Mouse (Mus musculus) C2C12 (cell line): ENCODE results near the gene Zfp422. TPM values are rescaled to one million over a fixed set of nuclear protein-coding genes. Genes with fewer than 3 reads are reported as not detected.

Experiments used
- H3K27me3 ChIP-seq: one replicate; pipeline ENCODE4 v1.6.1; 2011; ENCODE audit not compliant: control insufficient read depth, insufficient read depth, insufficient read length
- H3K36me3 ChIP-seq: one replicate; pipeline ENCODE4 v1.6.1; 2011; ENCODE audit not compliant: control insufficient read depth, insufficient read depth
- H3K4me3 ChIP-seq: one replicate; pipeline ENCODE4 v1.5.1; 2011; ENCODE audit warnings: mild to moderate bottlenecking, control low read depth; ENCODE audit not compliant: poor library complexity, insufficient read depth, severe bottlenecking
- H3K79me2 ChIP-seq: one replicate; pipeline ENCODE4 v1.6.1; 2011; ENCODE audit not compliant: control insufficient read depth, insufficient read depth
- H3K79me3 ChIP-seq: one replicate; pipeline ENCODE4 v1.6.1; 2011; ENCODE audit warnings: low read depth, control low read depth
- H3ac ChIP-seq: one replicate; pipeline ENCODE3; 2011; ENCODE audit warnings: low read depth; ENCODE audit not compliant: control insufficient read depth, insufficient read length
- CEBPB ChIP-seq: IDR thresholded peaks from one replicate; pipeline ENCODE4 v1.6.1; 2011; ENCODE audit warnings: low read depth, mild to moderate bottlenecking, control low read depth, moderate library complexity
- CTCF ChIP-seq: IDR thresholded peaks from one replicate; pipeline ENCODE4 v1.5.1; 2011; ENCODE audit not compliant: control insufficient read depth, insufficient read depth, insufficient read length
- FOSL1 ChIP-seq: IDR thresholded peaks from one replicate; pipeline ENCODE4 v1.8.0; 2011; ENCODE audit warnings: mild to moderate bottlenecking, low read length; ENCODE audit not compliant: poor library complexity, insufficient read depth, severe bottlenecking
- MAX ChIP-seq: IDR thresholded peaks from one replicate; pipeline ENCODE4 v1.6.1; 2011; ENCODE audit warnings: mild to moderate bottlenecking, control low read depth
- MYOD1 ChIP-seq: IDR thresholded peaks from one replicate; pipeline ENCODE4 v1.6.1; 2011; ENCODE audit warnings: low read depth; ENCODE audit not compliant: control insufficient read depth, insufficient read length
- MYOG ChIP-seq: IDR thresholded peaks from one replicate; pipeline ENCODE4 v1.6.1; 2011; ENCODE audit not compliant: control insufficient read depth, insufficient read length; ENCODE audit errors: extremely low read depth
- USF1 ChIP-seq: IDR thresholded peaks from one replicate; pipeline ENCODE4 v1.6.1; 2011; ENCODE audit warnings: low read depth, mild to moderate bottlenecking, control low read depth, moderate library complexity
- long read RNA-seq, 2 experiments: library from polyadenylated mRNA; unstranded; transcript quantifications; one replicate each; pipeline ENCODE4 v2.0.0; 2019 to 2020
- polyA plus RNA-seq: library from polyadenylated mRNA; unstranded; fragments of >200 nt; fragmentation: generic; extraction: Trizol; gene quantifications from one replicate; pipeline ENCODE4 v1.2.1, GENCODE M21; 2012; ENCODE audit warnings: missing spikeins

The Zfp422 gene
- 7.5 TPM for polyA plus RNA-seq
- long read RNA-seq, experiment 1, partial matches to known transcripts: 0 of 2 reads
- long read RNA-seq, experiment 1, other reads (novel, unspliced or antisense): 1 of 2 reads
- long read RNA-seq, experiment 2, transcript Zfp422-202 (2 exons, 3,187 nt): major isoform, 61 of 78 reads
- long read RNA-seq, experiment 2, transcript Zfp422-201 (2 exons, 2,375 nt): minor isoform, 11 of 78 reads
- long read RNA-seq, experiment 2, partial matches to known transcripts: 0 of 78 reads
- long read RNA-seq, experiment 2, other reads (novel, unspliced or antisense): 6 of 78 reads

- H3K27me3 ChIP-seq: no peaks in the 10 kb centered on the region
- H3ac ChIP-seq: peak within 1 kb of the TSS; percentile 63
- no peaks in the 10 kb centered on the region for H3K79me3 ChIP-seq
- TF ChIP-seq MAX: no peak
- no peak for TF ChIP-seq USF1
- TF ChIP-seq CEBPB: no peak
- H3K4me3 ChIP-seq: peak within 1 kb of the TSS; percentile 14
- no peaks in the 10 kb centered on the region for H3K79me2 ChIP-seq
- H3K36me3 ChIP-seq: no peaks in the 10 kb centered on the region
Observed at GRCm38 (mm10) chr6:116628539-116629171, at the start of gene Zfp422. TSS of gene Zfp422 (minus strand) at chr6:116628999.

- H3K27me3 ChIP-seq: no peaks in the 10 kb centered on the region
- H3K4me3 ChIP-seq: no peak overlapping the region
- TF ChIP-seq USF1: no peak
- TF ChIP-seq MYOG: no peak
- TF ChIP-seq MYOD1: no peak
- TF ChIP-seq CEBPB: no peak
- no peak for TF ChIP-seq MAX
- TF ChIP-seq CTCF: no peak
- no peak for TF ChIP-seq FOSL1
Observed at GRCm38 (mm10) chr6:116677321-116677720, 48.5 kb upstream of the Zfp422 start.

GRCm38 (mm10) chr6:116676355-116676913 lies 47.6 kb upstream of the Zfp422 start:
- Histone ChIP-seq H3ac (no peak overlapping the region), H3K79me3 (no peaks in the 10 kb centered on the region), H3K79me2 (no peaks in the 10 kb centered on the region), H3K27me3 (no peaks in the 10 kb centered on the region), H3K4me3 (no peak overlapping the region), H3K36me3 (no peaks in the 10 kb centered on the region)
- no peak for TF ChIP-seq MAX
- no peak for TF ChIP-seq MYOD1
- no peak for TF ChIP-seq USF1
- TF ChIP-seq CEBPB: no peak
- TF ChIP-seq FOSL1: no peak
- TF ChIP-seq MYOG: no peak
- TF ChIP-seq CTCF: no peak

More at GRCm38 (mm10) chr6:116677321-116677720, 48.5 kb upstream of the Zfp422 start:
- Histone ChIP-seq H3K79me3 (no peaks in the 10 kb centered on the region), H3K79me2 (no peaks in the 10 kb centered on the region), H3K36me3 (no peaks in the 10 kb centered on the region), H3ac (no peak overlapping the region)

- no peaks in the 10 kb centered on the region for H3K79me2 ChIP-seq
- H3K36me3 ChIP-seq: no peaks in the 10 kb centered on the region
- TF ChIP-seq MAX: no peak
- no peak for TF ChIP-seq USF1
- no peak for TF ChIP-seq FOSL1
- no peak for TF ChIP-seq CTCF
- no peak for TF ChIP-seq MYOG
- TF ChIP-seq CEBPB: no peak
- TF ChIP-seq MYOD1: no peak
- H3K4me3 ChIP-seq: no peak overlapping the region
- no peaks in the 10 kb centered on the region for H3K79me3 ChIP-seq
- no peaks in the 10 kb centered on the region for H3K27me3 ChIP-seq
- H3ac ChIP-seq: no peak overlapping the region
Observed at GRCm38 (mm10) chr6:116674283-116674886, 45.6 kb upstream of the Zfp422 start.

GRCm38 (mm10) chr6:116673471-116674282 lies 44.9 kb upstream of the Zfp422 start, which contains the start of gene Rassf4:
TSS of gene Rassf4 (minus strand) at chr6:116673952.
- H3K79me2 ChIP-seq: no peaks in the 10 kb centered on the region
- H3K4me3 ChIP-seq: no peak within 1 kb of the TSS
- no peaks in the 10 kb centered on the region for H3K27me3 ChIP-seq
- no peak within 1 kb of the TSS for H3ac ChIP-seq
- H3K36me3 ChIP-seq: no peaks in the 10 kb centered on the region
- no peak for TF ChIP-seq MYOG
- TF ChIP-seq USF1: no peak
- H3K79me3 ChIP-seq: no peaks in the 10 kb centered on the region

GRCm38 (mm10) chr6:116672349-116672748 lies 43.5 kb upstream of the Zfp422 start:
- no peak overlapping the region for H3ac ChIP-seq
- H3K79me3 ChIP-seq: no peaks in the 10 kb centered on the region
- H3K27me3 ChIP-seq: no peaks in the 10 kb centered on the region
- H3K36me3 ChIP-seq: no peaks in the 10 kb centered on the region
- H3K79me2 ChIP-seq: no peaks in the 10 kb centered on the region
- H3K4me3 ChIP-seq: no peak overlapping the region
- TF ChIP-seq FOSL1 (no peak), MYOG (no peak), USF1 (no peak), MYOD1 (no peak), CEBPB (no peak), MAX (no peak), CTCF (no peak)
